Comparison of ENCODE assay signal across 9 mouse cellular contexts in genomic region chr14:25607968-25608491, GRCm38 (mm10).
DNase-seq lines count a peak whose midpoint lies in the region; ATAC-seq and TF ChIP-seq lines count a peak whose summit lies in the region.
"Had no signal": no experiment of that assay in that cellular context is flagged by ENCODE, and none has a peak within 500 bp of the region (broad histone marks: within the 10 kb centered on the region; RNA-seq: fewer than 3 reads in every experiment).

No protein-coding gene starts in this region.

- H3K9me3 ChIP-seq in hindbrain, embryonic 14.5 days (ENCODE audit: control insufficient read depth, low read length): no peaks in the 10 kb centered on the region
- no peaks in the 10 kb centered on the region for H3K9me3 ChIP-seq in limb, embryonic 15.5 days
- no peaks in the 10 kb centered on the region for H3K9me3 ChIP-seq in midbrain, embryonic 16.5 days (replicated peaks; ENCODE audit: control insufficient read depth, low read length, poor library complexity, severe bottlenecking)
- H3K9me3 ChIP-seq in stomach, embryonic 15.5 days: no peaks in the 10 kb centered on the region

- peak; percentile 37; the same call in 1 of the 2 replicates for TF ChIP-seq POLR2A in embryonic fibroblast, embryonic 13.5 days (IDR thresholded peaks at IDR 0.05; ENCODE audit: low read depth, low read length)

- ATAC-seq in hindbrain, embryonic 14.5 days (ENCODE audit: low FRiP score): peak; percentile 72
- peak; percentile 42; the same call in 1 of the 2 replicates for ATAC-seq in limb, embryonic 15.5 days (ENCODE audit: insufficient number of reproducible peaks, low FRiP score, low TSS enrichment, low read depth)
- ATAC-seq in midbrain, embryonic 16.5 days: peak; percentile 76
- ATAC-seq in stomach, embryonic 15.5 days (ENCODE audit: insufficient read depth, low FRiP score, low read depth): peak; percentile 47

- H3K27ac ChIP-seq in embryonic fibroblast, embryonic 13.5 days (ENCODE audit: insufficient read depth, low read length): no peak overlapping the region
- H3K27ac ChIP-seq in hindbrain, embryonic 14.5 days: peak overlapping the region; percentile 99
- H3K27ac ChIP-seq in limb, embryonic 15.5 days: peak overlapping the region; percentile 90
- H3K27ac ChIP-seq in midbrain, embryonic 16.5 days (ENCODE audit: low read length): peak overlapping the region; percentile 98
- H3K27ac ChIP-seq in stomach, embryonic 15.5 days: peak overlapping the region; percentile 90

- H3K36me3 ChIP-seq in hindbrain, embryonic 14.5 days (replicated peaks; ENCODE audit: control insufficient read depth, insufficient read depth): no peaks in the 10 kb centered on the region
- no peaks in the 10 kb centered on the region for H3K36me3 ChIP-seq in limb, embryonic 15.5 days
- no peaks in the 10 kb centered on the region for H3K36me3 ChIP-seq in midbrain, embryonic 16.5 days (ENCODE audit: control insufficient read depth, insufficient read depth, low read length)
- H3K36me3 ChIP-seq in stomach, embryonic 15.5 days: no peaks in the 10 kb centered on the region
- H3K36me3 ChIP-seq: G1E had no signal

- H3K9ac ChIP-seq in hindbrain, embryonic 14.5 days: peak overlapping the region; percentile 97
- peak overlapping the region; percentile 69 for H3K9ac ChIP-seq in limb, embryonic 15.5 days
- H3K9ac ChIP-seq in midbrain, embryonic 16.5 days (ENCODE audit: low read depth, low read length): peak overlapping the region; percentile 95
- H3K9ac ChIP-seq in stomach, embryonic 15.5 days: peak overlapping the region; percentile 74

- peak overlapping the region; percentile 92 for H3K4me2 ChIP-seq in hindbrain, embryonic 14.5 days (replicated peaks)
- peak overlapping the region; percentile 96 for H3K4me2 ChIP-seq in limb, embryonic 15.5 days
- peak overlapping the region; percentile 98 for H3K4me2 ChIP-seq in midbrain, embryonic 16.5 days (ENCODE audit: low read length)
- peak overlapping the region; percentile 100 for H3K4me2 ChIP-seq in stomach, embryonic 15.5 days

- TF ChIP-seq CTCF in embryonic fibroblast, embryonic 13.5 days (IDR thresholded peaks at IDR 0.05; ENCODE audit: borderline replicate concordance, insufficient read depth, low read length): no peak; the same call in 1 of the 2 replicates

- WGBS in hindbrain, embryonic 14.5 days: under 1% methylated on average over 31 of the region's 53 CpGs
- 2% methylated on average over 40 of the region's 53 CpGs for WGBS in limb, embryonic 15.5 days
- whole genome bisulfite sequencing in midbrain, embryonic 16.5 days: 0% methylated on average over 32 of the region's 53 CpGs
- 1% methylated on average over 33 of the region's 53 CpGs for WGBS in stomach, embryonic 15.5 days

- peak overlapping the region; percentile 48 for H3K4me3 ChIP-seq in embryonic fibroblast, embryonic 13.5 days (ENCODE audit: insufficient read depth, low read length)
- peak overlapping the region; percentile 58 for H3K4me3 ChIP-seq in hindbrain, embryonic 14.5 days (replicated peaks; ENCODE audit: low read length)
- peak overlapping the region; percentile 67 for H3K4me3 ChIP-seq in limb, embryonic 15.5 days
- peak overlapping the region; percentile 84 for H3K4me3 ChIP-seq in midbrain, embryonic 16.5 days (ENCODE audit: low read depth, low read length)
- H3K4me3 ChIP-seq in stomach, embryonic 15.5 days (replicated peaks): peak overlapping the region; percentile 75

- peak; percentile 54 to 60 for DNase-seq in cerebellum, adult 18-20 months
- no peak for DNase-seq in cerebellum, adult 8-10 months
- peak; percentile 54 for DNase-seq in T-cell, adult 2 months (ENCODE audit: low spot score)
- peak; percentile 64 for DNase-seq in hindbrain, embryonic 14.5 days (ENCODE audit: low spot score)

- peaks cover 28% of the 10 kb centered on the region; the same call in 1 of the 2 replicates for H3K4me1 ChIP-seq in embryonic fibroblast, embryonic 13.5 days (ENCODE audit: control insufficient read depth, insufficient read depth, low read length)
- peaks cover 58% of the 10 kb centered on the region for H3K4me1 ChIP-seq in hindbrain, embryonic 14.5 days (replicated peaks; ENCODE audit: control insufficient read depth, insufficient read depth, low read length)
- peaks cover 88% of the 10 kb centered on the region for H3K4me1 ChIP-seq in limb, embryonic 15.5 days
- H3K4me1 ChIP-seq in midbrain, embryonic 16.5 days (ENCODE audit: control insufficient read depth, insufficient read depth, low read length): peaks cover 69% of the 10 kb centered on the region
- H3K4me1 ChIP-seq in stomach, embryonic 15.5 days: peaks cover 72% of the 10 kb centered on the region

- no peaks in the 10 kb centered on the region for H3K27me3 ChIP-seq in hindbrain, embryonic 14.5 days (ENCODE audit: control insufficient read depth, insufficient read depth, low read length)
- no peaks in the 10 kb centered on the region for H3K27me3 ChIP-seq in limb, embryonic 15.5 days
- H3K27me3 ChIP-seq in midbrain, embryonic 16.5 days (ENCODE audit: control insufficient read depth, insufficient read depth, low read depth, low read length): no peaks in the 10 kb centered on the region
- H3K27me3 ChIP-seq in stomach, embryonic 15.5 days (replicated peaks): no peaks in the 10 kb centered on the region
